Mouse (Mus musculus) lung, postnatal 0 days (tissue): ENCODE data around the gene Iqgap2.

Experiments used
- CTCF ChIP-seq: IDR thresholded peaks from 2 replicates; pipeline ENCODE4 v1.5.1; 2016; ENCODE audit warnings: antibody characterized with exemption, mild to moderate bottlenecking
- EP300 ChIP-seq: IDR thresholded peaks from 2 replicates; pipeline ENCODE4 v1.6.1; 2016; ENCODE audit warnings: antibody characterized with exemption, mild to moderate bottlenecking, control low read depth

DNA sequence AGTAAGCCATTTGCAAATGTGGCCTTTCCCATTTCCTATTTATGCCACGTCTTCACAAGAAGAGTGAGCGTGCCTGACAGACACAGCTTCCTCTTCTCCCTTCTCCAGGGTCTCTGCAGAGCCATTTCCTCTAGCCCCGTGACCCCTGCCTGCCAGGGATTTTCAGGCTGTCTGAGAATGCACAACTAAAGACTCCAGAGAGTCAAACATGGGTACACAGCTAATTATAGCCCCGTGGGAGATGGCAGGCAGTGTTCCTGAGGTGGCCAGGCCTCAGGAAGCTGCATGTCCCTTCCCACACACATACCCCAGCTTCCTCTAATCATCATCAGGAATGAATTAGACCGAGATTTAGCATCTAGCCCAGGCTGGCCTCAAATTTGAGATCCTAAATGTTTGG lies 252.8 kb downstream of the Iqgap2 start:
- TF ChIP-seq EP300 (no peak), CTCF (no peak)
